Mouse (Mus musculus) MN1 (cell line): ENCODE measurements around the gene Bmp2.

Experiments
- DNase-seq: peaks from one replicate; pipeline ENCODE4 v3.0.0-alpha.2; 2016; ENCODE audit warnings: low spot score

Gene Bmp2

GRCm38 (mm10) chr2:133565995-133566710 is 14.2 kb downstream of the Bmp2 start:
- DNase-seq, result no peak

- no peak for DNase-seq
Measured at GRCm38 (mm10) chr2:133591562-133592255, 39.8 kb downstream of the Bmp2 start.
